Mouse (Mus musculus) gastrocnemius, adult 8-10 months (tissue): ENCODE results near the gene Stag3. TPM values are rescaled to one million over a fixed set of nuclear protein-coding genes. Genes with fewer than 3 reads are reported as not detected.

Experiments used
- DNase-seq, 2 experiments: peaks; one replicate each; pipeline ENCODE4 v3.0.0; 2022; ENCODE audit warnings: low spot score in 2 of 2
- total RNA-seq, 4 experiments: library from RNA; stranded (reverse); gene quantifications; 2 replicates each; pipeline ENCODE4 v1.2.4; 2022

Stag3 gene
- total RNA-seq, 4 experiments from 2014 or later: not detected

- DNase-seq: no peak
Observed at GRCm38 (mm10) chr5:138267114-138267513, 12.9 kb upstream of the Stag3 start.

GRCm38 (mm10) chr5:138268980-138269379, 11.1 kb upstream of the Stag3 start:
- DNase-seq: no peak

- no peak for DNase-seq
Observed at GRCm38 (mm10) chr5:138271232-138271631, 8.8 kb upstream of the Stag3 start.

DNA sequence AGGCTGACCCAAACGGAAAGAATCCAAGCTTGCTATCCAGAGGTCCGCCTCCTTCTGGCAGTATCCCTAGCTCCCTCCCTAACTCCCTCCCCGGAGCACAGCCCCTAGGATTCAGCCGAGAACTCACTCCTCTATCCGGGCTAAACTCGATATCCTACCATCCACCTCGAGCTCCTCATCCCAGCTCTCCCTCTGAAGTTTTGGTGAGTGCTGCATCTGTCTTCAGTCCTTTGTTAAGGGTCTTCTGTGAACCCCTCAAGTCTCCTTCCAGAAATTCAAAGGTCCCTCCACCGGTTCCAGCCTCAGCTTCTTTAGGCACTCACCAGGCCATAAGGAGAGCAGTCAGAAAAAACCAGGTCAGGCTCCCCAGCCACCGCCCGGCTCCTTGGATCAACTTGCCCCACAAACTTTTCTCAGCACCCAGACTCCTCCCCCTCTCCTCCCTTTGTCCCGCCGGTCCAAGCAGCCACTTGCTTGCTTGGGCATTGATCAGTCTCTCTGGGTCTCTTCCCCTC, 7.6 kb upstream of the Stag3 start, which contains the start of gene Gal3st4:
Gene Gal3st4 (minus strand): TSS at position 432 of the 515 bp plus-strand sequence.
- DNase-seq: no peak

DNA sequence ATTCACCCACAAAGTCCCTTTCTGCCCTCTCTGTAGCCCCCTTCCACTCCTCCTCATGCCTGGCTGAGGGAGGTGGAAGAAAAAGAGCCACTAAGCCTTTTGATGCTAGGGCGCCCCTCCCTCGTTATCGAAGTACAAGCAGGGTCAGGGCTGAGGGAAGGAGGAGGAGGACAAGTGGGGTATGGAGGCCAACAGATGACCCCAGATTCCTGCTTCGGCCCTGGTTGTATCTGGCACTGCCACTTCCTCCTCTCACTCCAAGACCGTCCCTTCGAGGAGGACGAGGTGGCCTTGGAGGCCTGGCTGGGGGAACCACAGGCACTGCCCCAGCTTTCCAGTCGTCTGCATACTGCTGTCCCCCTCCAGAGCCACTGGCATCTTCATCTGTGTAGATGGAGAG, 5.9 kb upstream of the Stag3 start:
- no peak for DNase-seq

GRCm38 (mm10) chr5:138275216-138276050, 4.6 kb upstream of the Stag3 start:
- no peak for DNase-seq

- DNase-seq: no peak
Observed at GRCm38 (mm10) chr5:138277994-138278393, 2.0 kb upstream of the Stag3 start.

- no peak for DNase-seq
Observed at GRCm38 (mm10) chr5:138280425-138280768, 357 bp downstream of the Stag3 start.

DNA sequence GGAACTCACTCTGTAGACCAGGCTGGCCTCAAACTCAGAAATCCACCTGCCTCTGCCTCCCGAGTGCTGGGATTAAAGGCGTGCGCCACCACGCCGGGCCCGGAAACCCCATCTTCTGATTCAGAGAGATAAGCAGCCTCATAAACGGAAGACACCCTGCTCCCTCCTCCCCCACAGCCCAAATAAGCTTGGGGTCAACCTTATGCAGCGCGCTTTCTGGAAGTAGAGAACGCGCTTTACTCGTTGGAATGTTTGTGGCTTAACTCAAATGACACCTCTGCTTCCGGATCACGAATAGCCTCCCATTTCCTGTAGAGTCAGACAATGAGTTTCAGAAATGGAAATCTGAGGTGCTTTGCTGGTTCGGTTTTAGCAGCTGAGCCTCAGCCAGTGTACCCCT, 789 bp downstream of the Stag3 start:
- no peak for DNase-seq

DNA sequence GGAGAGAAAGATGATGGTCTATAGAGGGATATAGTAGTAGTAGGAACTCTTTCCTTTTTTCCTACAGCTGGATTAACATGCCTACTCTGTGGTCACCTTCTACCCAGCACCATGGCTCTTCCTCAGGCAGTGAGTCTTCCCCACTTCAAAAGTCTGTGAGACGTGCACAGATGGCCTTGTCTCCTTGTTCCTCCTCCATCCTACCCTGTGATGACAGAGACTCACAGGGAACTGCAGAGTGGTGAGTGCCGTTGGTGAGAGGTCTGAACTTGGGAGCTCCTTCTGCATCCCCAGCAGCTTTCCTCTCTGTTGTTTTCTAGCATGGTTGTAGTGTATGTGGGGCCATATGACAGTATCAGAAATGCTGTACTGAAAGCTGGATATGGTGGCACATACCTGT, 1.8 kb downstream of the Stag3 start:
- no peak for DNase-seq

DNA sequence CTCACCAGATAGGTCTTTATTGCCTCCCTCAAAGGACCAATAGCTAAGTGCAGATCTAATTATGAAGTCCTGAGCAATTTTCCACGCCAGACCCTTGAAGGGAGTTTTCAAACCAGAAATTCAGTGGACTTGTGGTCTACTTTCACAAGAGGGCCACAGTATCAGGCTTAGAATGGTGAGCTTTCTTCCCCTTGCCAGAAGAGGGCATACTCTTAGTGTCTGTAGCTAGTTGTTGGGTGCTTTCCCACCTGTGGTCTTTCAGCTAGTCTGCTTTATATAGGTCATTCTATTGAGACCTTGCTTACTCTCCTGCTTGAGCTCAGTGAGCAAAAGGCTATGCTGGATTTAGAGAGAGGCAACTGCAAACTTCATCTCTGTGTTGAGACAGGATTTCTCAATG, 3.5 kb downstream of the Stag3 start:
- DNase-seq: no peak

- DNase-seq: no peak
Observed at GRCm38 (mm10) chr5:138287861-138288260, 7.8 kb downstream of the Stag3 start.

DNA sequence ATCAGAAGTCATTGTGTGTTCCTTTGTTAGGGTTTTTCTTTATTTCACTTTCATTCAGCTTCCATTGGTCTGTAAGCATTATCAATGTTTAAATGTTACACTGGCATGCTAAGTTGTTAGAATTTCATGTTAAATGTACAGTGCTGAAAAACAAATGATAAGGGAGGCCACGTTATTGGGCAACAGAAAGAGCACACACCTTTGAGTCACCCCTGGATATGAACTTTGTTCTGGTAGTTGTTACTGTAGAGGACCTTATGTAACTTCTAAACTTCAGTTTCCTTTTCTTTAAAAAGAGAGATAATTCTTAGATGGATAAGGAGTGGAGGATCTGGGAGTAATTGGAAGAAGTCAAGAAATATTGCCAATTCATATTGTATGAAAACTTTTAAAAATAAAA, 11.6 kb downstream of the Stag3 start:
- no peak for DNase-seq

DNA sequence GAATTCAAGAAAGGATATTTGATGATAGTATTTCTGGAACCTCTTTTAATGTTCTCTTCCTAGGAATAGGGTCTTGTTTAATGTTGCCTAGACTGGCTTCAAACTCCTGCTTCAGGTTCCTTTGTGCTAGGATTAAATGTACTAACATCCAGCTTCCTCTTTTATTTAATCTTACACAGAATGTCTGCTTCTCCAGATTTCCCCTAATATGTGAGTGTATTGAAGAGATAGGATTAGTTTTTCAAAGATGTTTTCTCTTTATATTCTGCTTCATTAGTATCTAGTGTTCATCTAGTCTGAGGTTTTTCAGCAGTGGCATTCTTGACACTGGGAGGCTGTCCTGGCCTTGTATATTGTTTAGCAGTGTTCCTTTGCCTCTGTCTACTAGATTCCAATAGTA, 14.1 kb downstream of the Stag3 start:
- no peak for DNase-seq

DNA sequence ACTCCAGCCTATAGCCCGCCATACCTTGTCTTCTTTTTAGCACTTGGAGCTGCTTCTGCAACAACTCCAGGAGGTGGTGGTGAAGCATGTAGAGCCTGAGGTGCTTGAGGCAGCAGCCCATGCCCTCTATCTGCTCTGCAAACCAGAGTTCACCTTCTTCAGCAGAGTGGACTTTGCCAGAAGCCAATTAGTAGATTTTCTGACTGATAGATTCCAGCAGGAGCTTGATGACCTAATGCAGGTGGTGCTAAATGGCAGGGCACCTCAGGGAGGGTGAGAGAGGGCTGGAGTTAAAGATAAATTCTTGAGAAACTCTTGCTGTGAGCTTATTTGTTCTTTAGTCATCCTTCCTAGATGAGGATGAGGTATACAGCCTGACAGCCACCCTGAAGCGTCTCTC, 19.6 kb downstream of the Stag3 start:
- DNase-seq: no peak

DNA sequence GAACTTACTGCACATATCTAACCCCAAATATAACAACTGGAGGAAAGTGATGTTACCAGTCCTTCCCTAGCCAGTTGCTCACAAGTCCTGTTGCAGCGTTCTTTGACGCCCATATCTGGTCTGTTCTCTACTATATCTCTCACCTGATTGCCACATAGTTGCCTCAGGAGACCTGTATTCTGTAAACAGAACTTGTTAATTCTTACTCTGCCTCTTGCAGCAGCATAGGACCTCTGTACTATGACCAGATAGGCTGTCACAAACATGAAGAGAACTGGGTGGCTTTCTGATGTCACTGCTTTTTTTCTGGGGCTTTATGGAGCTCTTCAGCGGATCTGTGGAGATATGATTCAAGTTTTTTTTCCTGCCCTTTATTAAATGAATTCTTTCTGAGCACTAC, 32.8 kb downstream of the Stag3 start:
- no peak for DNase-seq

- no peak for DNase-seq
Observed at GRCm38 (mm10) chr5:138341661-138342060, 61.6 kb downstream of the Stag3 start, which contains the start of gene Pvrig. Pvrig (plus strand) TSS chr5:138341961.

- DNase-seq: no peak
Observed at GRCm38 (mm10) chr5:138343216-138343615, 63.2 kb downstream of the Stag3 start.

Other genes starting within 250 kb of the Stag3 start
- gene Smok3c, start 227.0 kb upstream of the Stag3 start, total RNA-seq: not detected
- gene Zkscan1, start 195.2 kb upstream of the Stag3 start, total RNA-seq: 10 to 100 TPM in 3 of 4 experiments, 1 to 10 TPM in 1; 9.6 to 11.6 (median 10.6) TPM
- 10 to 100 TPM; 14.3 to 17.0 (median 15.2) TPM for gene Zscan21, start 163.3 kb upstream of the Stag3 start, total RNA-seq
- 1 to 10 TPM; 4.8 to 6.6 (median 5.3) TPM for gene Zfp113, start 124.5 kb upstream of the Stag3 start, total RNA-seq
- gene Cops6, start 119.2 kb upstream of the Stag3 start, total RNA-seq: 100 to 1,000 TPM; 107 to 117 (median 110) TPM
- gene Ap4m1, start 108.2 kb upstream of the Stag3 start, total RNA-seq: 10 to 100 TPM in 1 of 4 experiments, 1 to 10 TPM in 3; 7.2 to 10.6 (median 7.5) TPM
- gene Mcm7, start 107.8 kb upstream of the Stag3 start, total RNA-seq: 1 to 10 TPM; 6.1 to 8.2 (median 6.8) TPM
- 10 to 100 TPM; 33.9 to 42.1 (median 36.6) TPM for gene Taf6, start 92.8 kb upstream of the Stag3 start, total RNA-seq
- gene Cnpy4, start 92.8 kb upstream of the Stag3 start, total RNA-seq: 1 to 10 TPM; 1.9 to 3.6 (median 2.2) TPM
- 1 to 10 TPM; 1.5 to 2.3 (median 1.8) TPM for gene Mblac1, start 85.9 kb upstream of the Stag3 start, total RNA-seq
- gene Nxpe5, start 54.3 kb upstream of the Stag3 start, total RNA-seq: under 1 TPM; 0.12 to 0.38 (median 0.19) TPM
- 10 to 100 TPM; 51.1 to 57.2 (median 53.1) TPM for gene Lamtor4, start 24.8 kb upstream of the Stag3 start, total RNA-seq
- 1 to 10 TPM; 1.4 to 3.0 (median 2.3) TPM for gene BC037034, start 16.2 kb upstream of the Stag3 start, total RNA-seq
- under 1 TPM in 1 of 4 experiments, not detected in 3; 0.16 TPM for gene Gal3st4, start 7.4 kb upstream of the Stag3 start, total RNA-seq
- gene Gm43720, start 282 bp upstream of the Stag3 start, total RNA-seq: not detected
- under 1 TPM in 2 of 4 experiments, not detected in 2; 0.10 to 0.22 TPM for gene Gpc2, start 235 bp upstream of the Stag3 start, total RNA-seq
- not detected for gene Pvrig, start 61.7 kb downstream of the Stag3 start, total RNA-seq
- 1 to 10 TPM; 2.0 to 2.5 (median 2.3) TPM for gene Zfp157, start 161.2 kb downstream of the Stag3 start, total RNA-seq